Mouse (Mus musculus): ENCODE measurements around the gene Gm49369.

GRCm38 (mm10) chr7:142331281-142331680 lies 51.2 kb downstream of the Gm49369 start:
- TF ChIP-seq CTCF (IDR thresholded peaks at IDR 0.05; ENCODE audit: control insufficient read depth, insufficient read depth, insufficient replicate concordance, low read depth, low read length) = no peak
- no peak for TF ChIP-seq POLR2A (IDR thresholded peaks at IDR 0.05; ENCODE audit: control insufficient read depth, low read depth, low read length)

Data from testis, adult 2 months (tissue).